Mouse (Mus musculus) forebrain, embryonic 16.5 days (tissue): ENCODE data around the gene Gm21411. TPM values are rescaled to one million over a fixed set of nuclear protein-coding genes. Genes with fewer than 3 reads are reported as not detected.
"Not testable (repeated sequence)": the region's sequence is repeated elsewhere in the genome, so short reads cannot be mapped to it uniquely, and the experiment has no call there.

Experiments
- ATAC-seq: fragments of 200-750 bp; cut with Nextera tagmentation; 2 replicates; pipeline ENCODE4 v1.8.0; 2017; ENCODE audit warnings: mild to moderate bottlenecking, moderate library complexity
- H3K27ac ChIP-seq: fragments of 300-500 bp; sonication (generic); 2 replicates; pipeline ENCODE4 v1.5.1; 2014; ENCODE audit warnings: low read length, control low read depth
- H3K27me3 ChIP-seq: fragments of 300-500 bp; sonication (generic); replicated peaks from 2 replicates; pipeline ENCODE4 v1.6.1; 2014; ENCODE audit warnings: low read length; ENCODE audit not compliant: control insufficient read depth, insufficient read depth
- H3K36me3 ChIP-seq: fragments of 300-500 bp; sonication (generic); 2 replicates; pipeline ENCODE4 v1.6.1; 2014; ENCODE audit not compliant: control insufficient read depth, insufficient read depth
- H3K4me1 ChIP-seq: fragments of 300-500 bp; sonication (generic); replicated peaks from 2 replicates; pipeline ENCODE4 v1.6.1; 2014; ENCODE audit warnings: low read length; ENCODE audit not compliant: control insufficient read depth, insufficient read depth
- H3K4me2 ChIP-seq: fragments of 300-500 bp; sonication (generic); 2 replicates; pipeline ENCODE4 v1.6.1; 2014; ENCODE audit warnings: mild to moderate bottlenecking, low read length, control low read depth
- H3K4me3 ChIP-seq: fragments of 300-500 bp; sonication (generic); replicated peaks from 2 replicates; pipeline ENCODE4 v1.5.1; 2014; ENCODE audit warnings: mild to moderate bottlenecking, low read length, control low read depth
- H3K9ac ChIP-seq: fragments of 300-500 bp; sonication (generic); replicated peaks from 2 replicates; pipeline ENCODE4 v1.6.1; 2014; ENCODE audit warnings: low read depth, low read length, control low read depth
- H3K9me3 ChIP-seq: fragments of 300-500 bp; sonication (generic); 2 replicates; pipeline ENCODE4 v1.6.1; 2016; ENCODE audit warnings: low read length; ENCODE audit not compliant: control insufficient read depth
- WGBS: fragments of 180-500 bp; shearing (Covaris S2); extraction: QIAGEN DNeasy Blood & Tissue Kit; methylation state at CpG from one replicate; pipeline ENCODE4 v1.1.7; 2014; 5-methylcytosine and 5-hydroxymethylcytosine counted together
- polyA plus RNA-seq: library from polyadenylated mRNA; unstranded; fragments of >200 nt; fragmentation: Nextera tagmentation; extraction: Ambion mirVana; gene quantifications from 2 replicates; pipeline ENCODE4 v1.2.1, GENCODE M21; 2015

Gene Gm21411
- not detected in 2 replicates for polyA plus RNA-seq

- H3K4me2 ChIP-seq, H3K27ac ChIP-seq, ATAC-seq, H3K4me1 ChIP-seq, H3K9ac ChIP-seq, H3K27me3 ChIP-seq, H3K36me3 ChIP-seq, H3K4me3 ChIP-seq: not testable (repeated sequence)
- H3K9me3 ChIP-seq: peaks cover 11% of the 10 kb centered on the region; the same call in 1 of the 2 replicates
- WGBS: 82% methylated on average over 9 of the region's 9 CpGs
Measured at GRCm38 (mm10) chr4:146909386-146910137, at the start of gene Gm21411. Gm21411 (minus strand) TSS chr4:146909590.

- not testable (repeated sequence) for H3K9me3 ChIP-seq, H3K4me3 ChIP-seq, ATAC-seq, H3K27me3 ChIP-seq, H3K27ac ChIP-seq, H3K4me1 ChIP-seq, H3K4me2 ChIP-seq, H3K9ac ChIP-seq, H3K36me3 ChIP-seq
- WGBS: 69% methylated on average over 32 of the region's 32 CpGs
Measured at GRCm38 (mm10) chr4:146941691-146942090, 32.3 kb upstream of the Gm21411 start.

DNA sequence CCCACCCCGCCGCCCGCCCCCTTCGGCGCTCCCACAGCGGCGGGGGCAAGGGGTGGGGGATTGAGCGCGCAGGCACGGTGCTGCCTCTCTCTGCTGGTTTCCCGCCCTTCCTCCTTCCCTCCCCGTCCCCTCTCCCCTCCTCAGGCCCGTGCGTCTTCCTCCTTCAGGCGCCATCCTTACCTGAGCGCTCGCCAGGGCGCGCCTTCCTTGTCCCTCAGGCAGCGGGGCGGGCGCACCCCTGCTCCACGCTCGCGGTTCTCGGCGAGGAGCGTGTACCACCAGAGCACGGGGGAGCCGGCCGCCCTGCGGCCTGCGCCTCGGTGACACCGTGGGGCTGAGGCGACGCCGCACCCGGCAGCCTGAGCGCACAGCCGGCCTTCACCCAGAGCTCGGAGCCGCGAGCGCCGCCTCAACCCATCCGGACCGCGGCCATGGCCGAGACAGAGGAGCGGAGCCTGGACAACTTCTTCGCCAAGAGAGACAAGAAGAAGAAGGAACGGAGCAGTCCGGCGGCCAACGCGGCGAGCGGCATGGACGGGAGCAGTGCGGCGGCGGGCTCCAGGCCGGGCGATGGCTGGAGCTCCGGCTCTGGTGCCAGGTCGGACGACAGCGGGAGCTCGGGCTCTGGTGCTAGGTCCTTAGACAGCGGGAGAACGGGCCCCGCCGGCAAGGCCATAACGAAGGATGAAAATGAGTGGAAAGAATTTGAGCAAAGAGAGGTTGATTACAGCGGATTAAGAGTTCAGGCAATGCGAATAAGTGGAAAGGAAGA lies 23.1 kb upstream of the Gm21411 start:
- ATAC-seq: no peak
- H3K4me2 ChIP-seq: no peak overlapping the region
- no peak overlapping the region for H3K9ac ChIP-seq

DNA sequence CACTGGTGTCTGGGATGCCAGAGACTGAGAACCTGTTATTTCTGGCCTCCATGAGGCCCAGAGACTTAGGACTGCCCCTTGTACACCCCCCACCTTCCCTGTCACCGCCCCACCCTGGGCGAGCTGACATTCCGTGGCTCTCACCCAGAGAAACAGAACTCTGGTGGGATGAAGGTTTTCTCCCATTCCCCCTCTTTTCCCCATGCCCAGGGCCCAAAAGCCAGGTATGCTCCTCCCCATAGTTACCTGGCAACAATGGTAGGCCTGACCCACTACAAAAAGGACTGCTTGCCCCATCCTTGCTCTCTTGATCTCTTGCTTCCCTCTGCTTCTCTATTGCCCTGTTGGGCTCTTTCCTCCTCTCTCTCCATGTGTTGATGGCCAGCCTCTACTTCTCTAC lies 5.8 kb upstream of the Gm21411 start:
- Histone ChIP-seq H3K36me3 (no peaks in the 10 kb centered on the region), H3K9ac (no peak overlapping the region), H3K9me3 (peaks cover 10% of the 10 kb centered on the region), H3K27ac (no peak overlapping the region), H3K27me3 (no peaks in the 10 kb centered on the region), H3K4me2 (no peak overlapping the region), H3K4me3 (no peak overlapping the region), H3K4me1 (no peaks in the 10 kb centered on the region)
- no peak for ATAC-seq
- 91% methylated on average over 3 of the region's 3 CpGs for WGBS

More for the DNA sequence above, 23.1 kb upstream of the Gm21411 start:
- Histone ChIP-seq H3K4me3 (no peak overlapping the region), H3K27ac (no peak overlapping the region), H3K27me3 (no peaks in the 10 kb centered on the region), H3K9me3 (peaks cover 10% of the 10 kb centered on the region), H3K4me1 (no peaks in the 10 kb centered on the region), H3K36me3 (no peaks in the 10 kb centered on the region)
- WGBS: 12% methylated on average over 76 of the region's 77 CpGs

DNA sequence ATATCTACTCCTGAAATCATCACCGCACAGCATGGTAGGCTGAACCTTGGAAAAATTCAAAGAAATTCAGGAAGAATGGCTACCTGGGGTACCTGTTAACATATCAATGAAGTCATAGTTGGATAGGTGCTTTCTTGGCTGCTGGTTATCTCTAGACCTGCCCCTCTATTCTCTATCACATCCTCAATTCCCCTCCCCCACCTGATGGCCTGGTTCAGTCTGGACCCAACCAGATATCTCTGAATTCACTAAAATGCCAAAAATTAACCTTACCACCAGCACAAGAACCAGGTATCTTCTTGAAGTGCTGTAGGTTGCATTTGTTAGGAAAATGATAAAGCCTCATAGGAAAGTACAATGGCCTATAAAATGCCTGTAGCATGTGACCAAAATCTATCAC lies 1.3 kb downstream of the Gm21411 start:
- H3K27ac ChIP-seq, H3K9ac ChIP-seq, H3K4me2 ChIP-seq, H3K36me3 ChIP-seq, H3K4me3 ChIP-seq, H3K4me1 ChIP-seq, ATAC-seq, H3K27me3 ChIP-seq: not testable (repeated sequence)
- H3K9me3 ChIP-seq: peaks cover 11% of the 10 kb centered on the region; the same call in 1 of the 2 replicates
- 93% methylated on average over 1 of the region's 1 CpGs for WGBS

GRCm38 (mm10) chr4:146904782-146905181 lies 4.6 kb downstream of the Gm21411 start:
- H3K27ac ChIP-seq, H3K4me3 ChIP-seq, ATAC-seq, H3K9me3 ChIP-seq, H3K4me2 ChIP-seq, H3K36me3 ChIP-seq, H3K9ac ChIP-seq, H3K27me3 ChIP-seq, H3K4me1 ChIP-seq: not testable (repeated sequence)
- 83% methylated on average over 2 of the region's 2 CpGs for WGBS

- not testable (repeated sequence) for H3K27me3 ChIP-seq, H3K36me3 ChIP-seq, H3K4me1 ChIP-seq, ATAC-seq, H3K27ac ChIP-seq, H3K9me3 ChIP-seq, H3K9ac ChIP-seq, H3K4me3 ChIP-seq, H3K4me2 ChIP-seq
- 63% methylated on average over 3 of the region's 3 CpGs for WGBS
Measured at GRCm38 (mm10) chr4:146903126-146903525, 6.3 kb downstream of the Gm21411 start.

Other genes starting within 250 kb of the Gm21411 start
- gene Zfp989, start 62.4 kb upstream of the Gm21411 start, polyA plus RNA-seq: not detected in 2 replicates
- not detected in 2 replicates for gene Rex2, start 112.3 kb upstream of the Gm21411 start, polyA plus RNA-seq
- 3.9 and 4.1 TPM in 2 replicates for gene Zfp991, start 222.4 kb upstream of the Gm21411 start, polyA plus RNA-seq